8 mouse cellular contexts compared by ENCODE assay signal in genomic region chr1:20951799-20952198, GRCm38 (mm10). TPM values are rescaled to one million over a fixed set of nuclear protein-coding genes. Genes with fewer than 3 reads are reported as not detected.
A peak's percentile ranks its signal among the peaks of the same experiment; 100 is the strongest.
DNase-seq lines count a peak whose midpoint lies in the region; ATAC-seq and TF ChIP-seq lines count a peak whose summit lies in the region.

No protein-coding gene starts in this region.

- 0 out of 2 replicates have a peak, but pooled peaks cover 3% of the 10 kb centered on the region for H3K4me1 ChIP-seq in cerebellum, adult 2 months (ENCODE audit: control insufficient read depth, insufficient read depth, low read length)
- H3K4me1 ChIP-seq in testis, adult 2 months (ENCODE audit: control insufficient read depth, insufficient read depth, low read length), result peaks cover 8% of the 10 kb centered on the region
- peaks cover 0 to 5% of the 10 kb centered on the region in 2 experiments; a peak in 3 of 4 replicates for H3K4me1 ChIP-seq in liver, embryonic 14.5 days (replicated peaks; ENCODE audit: control insufficient read depth in 2 of 2, insufficient read depth in 2 of 2, low read length in 1 of 2)

- H3K27me3 ChIP-seq in cerebellum, adult 2 months (ENCODE audit: control insufficient read depth, insufficient read depth, low read length), result no peaks in the 10 kb centered on the region
- no peaks in the 10 kb centered on the region for H3K27me3 ChIP-seq in testis, adult 2 months (ENCODE audit: control insufficient read depth, insufficient read depth, low read length)
- no peaks in the 10 kb centered on the region for H3K27me3 ChIP-seq in liver, embryonic 14.5 days (ENCODE audit: control insufficient read depth, insufficient read depth, low read length)

- TF ChIP-seq POLR2A in cerebellum, adult 2 months (IDR thresholded peaks at IDR 0.05; ENCODE audit: borderline replicate concordance, insufficient read depth, low read length), result no peak
- TF ChIP-seq POLR2A in testis, adult 2 months (IDR thresholded peaks at IDR 0.05; ENCODE audit: control insufficient read depth, low read depth, low read length), result no peak

- TF ChIP-seq EP300 in liver, embryonic 14.5 days (IDR thresholded peaks at IDR 0.05; ENCODE audit: low read depth), result no peak

- peak overlapping the region; percentile 69 for H3K4me2 ChIP-seq in liver, embryonic 14.5 days (ENCODE audit: low read depth)

- no peak overlapping the region; the same call in 1 of the 2 replicates for H3K27ac ChIP-seq in cerebellum, adult 2 months (ENCODE audit: insufficient read depth, low read length)
- H3K27ac ChIP-seq in testis, adult 2 months (ENCODE audit: control insufficient read depth, insufficient read depth, low read depth, low read length), result peak overlapping the region; percentile 91
- H3K27ac ChIP-seq in liver, embryonic 14.5 days, result no peak overlapping the region

- H3K4me3 ChIP-seq in cerebellum, adult 2 months (replicated peaks; ENCODE audit: insufficient read depth, low read depth, low read length), result peak overlapping the region; percentile 60
- H3K4me3 ChIP-seq in testis, adult 2 months (ENCODE audit: control insufficient read depth, low read depth, low read length), result peak overlapping the region; percentile 96
- H3K4me3 ChIP-seq in liver, embryonic 14.5 days (ENCODE audit: insufficient read depth in 1 of 2, low read depth in 2 of 2, low read length in 2 of 2), result peak overlapping the region; percentile 55

- 6% methylated on average over 16 of the region's 16 CpGs for WGBS in cerebellum, adult 2 months
- WGBS in liver, embryonic 14.5 days (ENCODE audit: insufficient replicate concordance), result 16% methylated on average over 16 of the region's 16 CpGs

- no peak for DNase-seq in cerebellum, adult 2 months
- DNase-seq in cerebellum, adult 18-20 months, result no peak
- no peak for DNase-seq in testis, postnatal 14 days (ENCODE audit: low spot score)
- DNase-seq in liver, embryonic 14.5 days (ENCODE audit: low read depth in 3 of 3, low spot score in 3 of 3), result no peak
- DNase-seq in yolk sac, embryonic 10.5 days (ENCODE audit: low spot score), result peak; percentile 13
- DNase-seq in cerebellum, postnatal 36 days, result no peak
- no peak for DNase-seq in adrenal gland, adult 8-10 months

- peak; percentile 29 for ATAC-seq in liver, embryonic 14.5 days (ENCODE audit: insufficient read depth)

- peak overlapping the region; percentile 35; the same call in 1 of the 2 replicates for H3K9ac ChIP-seq in liver, embryonic 14.5 days (replicated peaks)

- no peaks in the 10 kb centered on the region for H3K9me3 ChIP-seq in liver, embryonic 14.5 days (ENCODE audit: control insufficient read depth, low read length)

- no peaks in the 10 kb centered on the region for H3K36me3 ChIP-seq in testis, adult 2 months (ENCODE audit: control insufficient read depth, insufficient read depth, low read length)
- H3K36me3 ChIP-seq in liver, embryonic 14.5 days (replicated peaks; ENCODE audit: control insufficient read depth, insufficient read depth, low read depth), result no peaks in the 10 kb centered on the region

- no peak for TF ChIP-seq CTCF in cerebellum, adult 2 months (IDR thresholded peaks at IDR 0.05; ENCODE audit: borderline replicate concordance, insufficient read depth, low read depth, low read length)
- 0 out of 2 replicates have a peak, but pooled peaks have one; percentile 1 for TF ChIP-seq CTCF in testis, adult 2 months (IDR thresholded peaks at IDR 0.05; ENCODE audit: control insufficient read depth, insufficient read depth, insufficient replicate concordance, low read depth, low read length)
- TF ChIP-seq CTCF in liver, embryonic 14.5 days (IDR thresholded peaks at IDR 0.05; ENCODE audit: low read depth), result no peak

RNA-seq across cellular contexts. Expression of gene Efhc1, which starts 0.4 kb away (rescaled TPM):
- polyA plus RNA-seq in cerebellum, adult 2 months (2012; rRNA removed), result 2.1 and 3.0 TPM in 2 replicates
- 376 and 451 TPM in 2 replicates for polyA plus RNA-seq in testis, adult 2 months (2012; rRNA removed)
- polyA plus RNA-seq in liver, embryonic 14.5 days (2012; rRNA removed), result 0.21 and 1.1 TPM in 2 replicates
- polyA plus RNA-seq in liver, embryonic 14.5 days (2014; fragmentation: Nextera tagmentation; extraction: Ambion mirVana), result 0.32 and 0.53 TPM in 2 replicates
- 1 to 10 TPM; 2.7 to 4.0 (median 3.6) TPM for total RNA-seq in adrenal gland, adult 8-10 months (2022)

Comparison
In these comparisons a context has a peak if more than half of its experiments do, and no peak if none do; other contexts are left out.
1. RNA of gene Efhc1, which starts 0.4 kb away (polyA plus RNA-seq): 376 to 451 TPM in testis, adult 2 months; 2.1 to 3.0 TPM in cerebellum, adult 2 months and 0.21 to 1.1 TPM in liver, embryonic 14.5 days; every median in the first group is over 10 times any median in the second.
2. Peak in every context shown above with its lines, with median percentiles within 50 percentile points of each other: H3K4me3 ChIP-seq.